In genomic region chr10:109864708-109865107, GRCm38 (mm10) we compare ENCODE assay signal across 8 mouse cellular contexts.
DNase-seq lines count a peak whose midpoint lies in the region; ATAC-seq and TF ChIP-seq lines count a peak whose summit lies in the region.

No protein-coding gene starts in this region.

- H3K9me3 ChIP-seq in liver, postnatal 0 days (ENCODE audit: low read length) = no peaks in the 10 kb centered on the region
- H3K9me3 ChIP-seq in neural tube, embryonic 15.5 days (replicated peaks) = no peaks in the 10 kb centered on the region

- 17% methylated on average over 4 of the region's 4 CpGs for WGBS in liver, postnatal 0 days (ENCODE audit: insufficient replicate concordance)
- 16% methylated on average over 4 of the region's 4 CpGs for WGBS in neural tube, embryonic 15.5 days

- no peak overlapping the region for H3K4me3 ChIP-seq in liver, postnatal 0 days (ENCODE audit: low read depth, low read length)
- H3K4me3 ChIP-seq in neural tube, embryonic 15.5 days (replicated peaks) = no peak overlapping the region

- H3K27me3 ChIP-seq in liver, postnatal 0 days (ENCODE audit: insufficient read depth, low read length) = no peaks in the 10 kb centered on the region
- H3K27me3 ChIP-seq in neural tube, embryonic 15.5 days (replicated peaks) = no peaks in the 10 kb centered on the region

- no peak overlapping the region for H3K27ac ChIP-seq in liver, postnatal 0 days (ENCODE audit: low read depth)
- no peak overlapping the region for H3K27ac ChIP-seq in neural tube, embryonic 15.5 days (replicated peaks)

- DNase-seq in liver, postnatal 0 days = no peak
- DNase-seq in liver = no peak
- peak; percentile 5 to 20 for DNase-seq in adrenal gland, postnatal 36 days
- peak; percentile 23 for DNase-seq in fibroblast of lung, adult 2 months (ENCODE audit: low read depth)
- DNase-seq in kidney, postnatal 36 days = peak; percentile 10 to 58
- DNase-seq in urinary bladder, adult 2 months (ENCODE audit: low spot score) = no peak
- no peak for DNase-seq in gastrocnemius, adult 8-10 months (ENCODE audit: low spot score in 2 of 2)

- TF ChIP-seq CTCF in liver, postnatal 0 days (IDR thresholded peaks at IDR 0.05; ENCODE audit: low read depth) = peak; percentile 59

- no peak for ATAC-seq in liver, postnatal 0 days
- no peak for ATAC-seq in neural tube, embryonic 15.5 days (ENCODE audit: low FRiP score)

- no peak overlapping the region for H3K4me2 ChIP-seq in liver, postnatal 0 days (ENCODE audit: low read depth, low read length)
- 0 out of 2 replicates have a peak overlapping the region, but pooled peaks have one; percentile 11 for H3K4me2 ChIP-seq in neural tube, embryonic 15.5 days

- H3K4me1 ChIP-seq in liver, postnatal 0 days (ENCODE audit: insufficient read depth) = no peaks in the 10 kb centered on the region
- H3K4me1 ChIP-seq in neural tube, embryonic 15.5 days = peaks cover 6% of the 10 kb centered on the region; the same call in 1 of the 2 replicates

- no peak for TF ChIP-seq EP300 in liver, postnatal 0 days (IDR thresholded peaks at IDR 0.05; ENCODE audit: low read depth)

- H3K36me3 ChIP-seq in liver, postnatal 0 days (replicated peaks; ENCODE audit: insufficient read depth, low read length) = no peaks in the 10 kb centered on the region
- no peaks in the 10 kb centered on the region for H3K36me3 ChIP-seq in neural tube, embryonic 15.5 days

- H3K9ac ChIP-seq in liver, postnatal 0 days (replicated peaks) = no peak overlapping the region
- H3K9ac ChIP-seq in neural tube, embryonic 15.5 days (replicated peaks) = no peak overlapping the region

Comparison
In these comparisons a context has a peak if more than half of its experiments do, and no peak if none do; other contexts are left out.
1. DNase-seq: peak in adrenal gland, postnatal 36 days (2 of 2), fibroblast of lung, adult 2 months (single experiment) and kidney, postnatal 36 days (2 of 2); none in liver, postnatal 0 days (single experiment), liver (single experiment), urinary bladder, adult 2 months (single experiment) and gastrocnemius, adult 8-10 months (0 of 2).